Mouse (Mus musculus) midbrain, embryonic 11.5 days (tissue): ENCODE results near the gene Ctse. TPM values are rescaled to one million over a fixed set of nuclear protein-coding genes. Genes with fewer than 3 reads are reported as not detected.

Experiments used
- ATAC-seq: fragments of 200-750 bp; cut with Nextera tagmentation; 2 replicates; pipeline ENCODE4 v1.8.0; 2017; ENCODE audit warnings: moderate TSS enrichment, moderate library complexity; ENCODE audit not compliant: low FRiP score
- DNase-seq: peaks from one replicate; pipeline ENCODE4 v3.0.0; 2015; ENCODE audit warnings: low spot score; ENCODE audit errors: missing footprints
- H3K27ac ChIP-seq: fragments of 300-500 bp; sonication (generic); 2 replicates; pipeline ENCODE4 v1.5.1; 2014; ENCODE audit warnings: low read depth, low read length
- H3K27me3 ChIP-seq: fragments of 300-500 bp; sonication (generic); 2 replicates; pipeline ENCODE4 v1.6.1; 2014; ENCODE audit warnings: mild to moderate bottlenecking, low read length, moderate library complexity, mixed read lengths; ENCODE audit not compliant: control insufficient read depth, insufficient read depth
- H3K36me3 ChIP-seq: fragments of 300-500 bp; sonication (generic); 2 replicates; pipeline ENCODE4 v1.6.1; 2014; ENCODE audit warnings: mild to moderate bottlenecking, low read length, moderate library complexity, mixed read lengths; ENCODE audit not compliant: control insufficient read depth, insufficient read depth
- H3K4me1 ChIP-seq: fragments of 300-500 bp; sonication (generic); 2 replicates; pipeline ENCODE4 v1.6.1; 2014; ENCODE audit warnings: low read length; ENCODE audit not compliant: control insufficient read depth, insufficient read depth
- H3K4me2 ChIP-seq: fragments of 300-500 bp; sonication (generic); 2 replicates; pipeline ENCODE4 v1.6.1; 2014; ENCODE audit warnings: mild to moderate bottlenecking, moderate library complexity
- H3K4me3 ChIP-seq: fragments of 300-500 bp; sonication (generic); 2 replicates; pipeline ENCODE4 v1.5.1; 2014; ENCODE audit warnings: low read depth, low read length
- H3K9ac ChIP-seq: fragments of 300-500 bp; sonication (generic); 2 replicates; pipeline ENCODE4 v1.6.1; 2014; ENCODE audit warnings: low read length
- H3K9me3 ChIP-seq: fragments of 300-500 bp; sonication (generic); 2 replicates; pipeline ENCODE4 v1.6.1; 2016; ENCODE audit warnings: low read length; ENCODE audit not compliant: control insufficient read depth
- WGBS: fragments of 180-500 bp; shearing (Covaris S2); extraction: QIAGEN DNeasy Blood & Tissue Kit; methylation state at CpG from one replicate; pipeline ENCODE4 v1.1.7; 2014; 5-methylcytosine and 5-hydroxymethylcytosine counted together
- polyA plus RNA-seq: library from polyadenylated mRNA; unstranded; fragments of >200 nt; fragmentation: Nextera tagmentation; extraction: Ambion mirVana; gene quantifications from 2 replicates; pipeline ENCODE4 v1.2.1, GENCODE M21; 2014

The Ctse gene
- polyA plus RNA-seq = 0.12 and 0.31 TPM in 2 replicates

DNA sequence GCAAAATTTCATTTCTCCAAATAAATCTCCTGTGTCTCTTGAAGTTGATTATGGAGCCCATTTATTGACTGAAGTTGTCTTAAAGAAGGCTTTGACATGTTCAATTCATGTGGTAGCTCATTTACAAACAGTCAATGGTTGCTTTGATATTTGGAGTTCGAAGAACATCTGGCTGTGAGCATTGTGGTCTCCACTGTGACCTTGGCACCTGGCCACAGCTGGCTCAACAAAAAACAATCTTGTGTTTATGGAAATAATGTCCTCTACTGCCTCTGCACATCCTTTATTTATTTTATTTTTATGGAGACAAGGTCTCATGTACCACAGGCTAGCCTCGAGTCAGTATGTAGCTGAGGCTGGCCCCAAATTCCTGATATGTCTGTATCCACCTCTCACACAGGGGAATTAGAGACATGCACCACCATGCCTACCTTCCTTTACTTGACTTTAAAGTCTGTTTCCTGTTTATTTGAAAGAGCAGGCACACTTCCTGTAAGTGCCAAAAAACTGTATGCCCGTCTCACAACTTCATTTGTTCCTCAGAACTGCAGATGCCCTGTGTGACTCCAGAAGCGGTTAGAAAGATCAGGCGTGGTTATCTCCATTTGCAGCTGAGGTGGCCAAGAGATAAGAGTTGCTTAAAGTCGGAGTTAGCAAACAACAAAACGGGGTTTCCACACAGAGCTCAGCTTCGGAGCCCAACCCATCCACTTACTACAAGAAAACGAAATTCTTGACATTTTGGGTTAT, at the start of gene Ctse:
TSS of gene Ctse (plus strand) at position 516 of the 750 bp plus-strand sequence.
- Histone ChIP-seq H3K27ac (no peak within 1 kb of the TSS), H3K9me3 (no peaks in the 10 kb centered on the region), H3K4me3 (no peak within 1 kb of the TSS), H3K36me3 (no peaks in the 10 kb centered on the region), H3K27me3 (no peaks in the 10 kb centered on the region), H3K4me2 (no peak within 1 kb of the TSS), H3K4me1 (no peaks in the 10 kb centered on the region), H3K9ac (no peak within 1 kb of the TSS)
- WGBS = 83% methylated on average over 9 of the region's 9 CpGs
- ATAC-seq (no peak), DNase-seq (no peak)

DNA sequence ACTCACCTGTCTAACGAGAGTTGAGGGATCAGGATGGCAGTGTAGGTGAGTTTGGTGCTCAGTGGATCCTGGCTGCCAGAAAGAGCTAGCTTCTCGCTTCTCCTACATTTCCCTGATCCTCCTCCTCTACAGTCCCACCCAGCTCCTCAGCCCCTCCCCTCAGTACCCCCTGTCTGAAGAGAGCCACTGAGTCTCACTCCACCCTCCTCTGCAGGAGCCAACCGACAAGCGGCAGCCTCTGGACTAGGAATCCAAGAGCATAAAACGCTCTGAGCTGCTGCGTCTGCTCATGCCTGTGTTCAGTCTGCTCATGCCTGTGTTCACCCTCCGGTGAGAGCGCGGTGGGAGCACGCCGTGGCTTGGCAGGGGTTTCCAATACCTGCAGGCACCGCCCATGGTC, 39.2 kb upstream of the Ctse start, which contains the start of gene Avpr1b:
TSS of gene Avpr1b (plus strand) at position 335 of the 400 bp plus-strand sequence.
- WGBS = 48% methylated on average over 12 of the region's 12 CpGs
- Histone ChIP-seq H3K4me2 (no peak within 1 kb of the TSS), H3K36me3 (no peaks in the 10 kb centered on the region), H3K27ac (no peak within 1 kb of the TSS), H3K4me3 (no peak within 1 kb of the TSS), H3K27me3 (no peaks in the 10 kb centered on the region), H3K4me1 (no peaks in the 10 kb centered on the region), H3K9ac (no peak within 1 kb of the TSS), H3K9me3 (no peaks in the 10 kb centered on the region)
- DNase-seq (no peak), ATAC-seq (no peak)

DNA sequence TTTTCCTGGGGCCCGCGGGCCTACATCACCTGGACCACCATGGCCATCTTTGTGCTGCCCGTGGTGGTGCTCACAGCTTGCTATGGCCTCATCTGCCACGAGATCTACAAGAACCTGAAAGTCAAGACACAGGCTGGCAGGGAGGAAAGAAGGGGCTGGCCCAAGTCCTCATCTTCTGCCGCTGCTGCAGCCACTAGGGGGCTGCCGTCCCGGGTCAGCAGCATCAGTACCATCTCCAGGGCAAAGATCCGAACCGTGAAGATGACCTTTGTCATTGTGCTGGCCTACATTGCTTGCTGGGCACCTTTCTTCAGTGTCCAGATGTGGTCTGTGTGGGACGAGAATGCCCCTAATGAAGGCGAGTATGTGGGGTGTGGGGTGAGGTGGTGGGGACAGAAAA, 37.8 kb upstream of the Ctse start:
- DNase-seq = no peak
- no peak overlapping the region for H3K4me2 ChIP-seq
- H3K27ac ChIP-seq = no peak overlapping the region
- no peaks in the 10 kb centered on the region for H3K4me1 ChIP-seq
- whole genome bisulfite sequencing = 38% methylated on average over 11 of the region's 11 CpGs
- no peak for ATAC-seq
- H3K27me3 ChIP-seq = no peaks in the 10 kb centered on the region
- H3K4me3 ChIP-seq = no peak overlapping the region
- no peak overlapping the region for H3K9ac ChIP-seq
- H3K36me3 ChIP-seq = no peaks in the 10 kb centered on the region
- no peaks in the 10 kb centered on the region for H3K9me3 ChIP-seq

DNA sequence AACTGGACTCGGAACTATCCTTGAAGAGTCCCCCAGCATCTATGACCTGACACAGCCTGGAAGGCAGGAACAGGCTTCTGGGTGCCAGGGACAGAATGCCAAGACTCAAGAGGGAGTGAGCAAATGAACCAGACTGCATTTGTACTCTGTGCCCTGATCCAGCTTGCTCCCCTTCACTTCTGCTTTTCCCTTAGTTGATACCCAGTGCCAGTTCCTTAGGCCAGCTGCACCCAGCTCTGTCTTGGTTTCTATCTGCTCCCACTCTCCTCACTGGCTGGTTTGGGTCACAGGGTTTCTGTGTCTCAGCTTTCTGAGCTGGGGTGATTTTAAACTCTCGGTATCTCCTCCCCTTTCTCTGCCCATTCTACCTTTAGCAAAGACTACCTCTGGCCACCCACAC, 31.4 kb upstream of the Ctse start:
- no peak overlapping the region for H3K4me2 ChIP-seq
- ATAC-seq (no peak), DNase-seq (no peak)
- no peaks in the 10 kb centered on the region for H3K4me1 ChIP-seq
- 89% methylated on average over 2 of the region's 2 CpGs for WGBS
- H3K9me3 ChIP-seq = no peaks in the 10 kb centered on the region
- H3K9ac ChIP-seq = no peak overlapping the region
- H3K27ac ChIP-seq = no peak overlapping the region
- no peak overlapping the region for H3K4me3 ChIP-seq
- H3K36me3 ChIP-seq = no peaks in the 10 kb centered on the region
- H3K27me3 ChIP-seq = no peaks in the 10 kb centered on the region

DNA sequence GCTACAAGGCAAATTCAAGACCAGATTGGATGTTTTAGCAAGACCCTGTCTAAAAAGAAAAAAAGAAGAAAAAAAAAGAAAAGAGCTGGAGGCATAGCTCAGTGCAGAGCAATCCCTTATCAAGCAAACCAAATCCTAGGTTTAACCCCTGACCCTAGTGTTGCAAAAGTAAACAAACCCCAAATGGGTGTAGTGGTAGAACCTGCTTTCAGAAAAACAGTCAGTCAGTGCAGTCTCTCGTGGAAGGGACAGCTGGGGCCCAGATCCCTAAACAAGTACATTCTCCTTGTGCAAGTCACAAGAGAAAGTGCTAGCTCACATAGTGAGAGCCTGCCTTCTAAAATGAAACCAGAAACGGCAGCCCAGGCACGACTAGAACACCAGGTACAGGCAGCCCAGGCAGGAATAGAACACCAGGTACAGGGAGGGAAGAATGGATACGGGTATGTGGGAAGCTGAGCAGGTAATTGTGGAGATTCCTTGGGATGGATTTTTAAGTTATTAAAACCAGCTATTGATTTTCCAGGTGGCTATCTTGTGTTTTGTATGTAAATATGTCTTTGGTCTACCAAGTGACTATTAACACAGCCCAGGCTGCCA, 25.4 kb upstream of the Ctse start:
- Histone ChIP-seq H3K9me3 (no peaks in the 10 kb centered on the region), H3K9ac (no peak overlapping the region), H3K4me1 (no peaks in the 10 kb centered on the region), H3K4me3 (no peak overlapping the region), H3K4me2 (no peak overlapping the region), H3K36me3 (no peaks in the 10 kb centered on the region), H3K27me3 (no peaks in the 10 kb centered on the region), H3K27ac (no peak overlapping the region)
- 60% methylated on average over 4 of the region's 4 CpGs for WGBS
- DNase-seq (no peak), ATAC-seq (no peak)

DNA sequence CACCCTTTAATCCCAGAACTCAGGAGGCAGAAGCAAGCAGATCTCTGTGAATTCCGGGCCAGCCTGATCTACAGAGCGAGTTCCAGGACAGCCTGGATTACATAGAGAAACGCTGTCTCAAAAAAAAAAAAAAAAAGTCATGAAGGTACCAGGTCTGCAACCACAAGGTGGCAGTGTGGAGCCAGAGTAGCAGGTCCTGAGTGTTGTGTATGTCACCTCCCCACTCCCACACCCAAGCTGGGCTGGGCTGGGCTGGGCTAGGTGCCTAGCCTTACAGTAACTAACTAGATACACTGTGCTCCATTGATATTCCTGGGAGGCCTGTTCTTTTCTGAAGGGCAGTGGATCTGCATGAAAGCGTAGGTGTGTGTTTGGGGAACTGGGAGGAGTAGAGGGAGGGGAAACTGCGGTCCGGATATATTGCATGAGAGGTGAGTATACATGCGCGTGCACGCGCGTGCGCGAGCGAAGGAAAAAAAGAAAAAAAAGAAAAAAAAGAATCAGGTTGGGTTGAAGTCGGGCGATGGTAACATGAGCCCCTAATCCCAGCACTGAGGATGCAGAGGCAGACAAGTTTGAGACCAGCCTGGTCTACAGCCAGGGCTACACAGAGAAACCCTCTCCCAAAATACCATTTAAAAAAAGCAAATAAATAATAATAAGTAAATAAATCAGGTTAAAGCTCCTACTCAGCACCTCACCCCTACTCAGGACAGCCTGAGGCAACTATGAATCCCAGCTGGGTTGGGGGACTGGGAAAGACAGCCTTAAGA, 24.6 kb upstream of the Ctse start:
- no peaks in the 10 kb centered on the region for H3K9me3 ChIP-seq
- DNase-seq (peak; percentile 94), ATAC-seq (peak; percentile 71)
- H3K9ac ChIP-seq = no peak overlapping the region
- H3K4me1 ChIP-seq = no peaks in the 10 kb centered on the region
- H3K27ac ChIP-seq = no peak overlapping the region
- H3K4me2 ChIP-seq = no peak overlapping the region
- H3K36me3 ChIP-seq = no peaks in the 10 kb centered on the region
- WGBS = 84% methylated on average over 16 of the region's 16 CpGs
- no peak overlapping the region for H3K4me3 ChIP-seq
- no peaks in the 10 kb centered on the region for H3K27me3 ChIP-seq

DNA sequence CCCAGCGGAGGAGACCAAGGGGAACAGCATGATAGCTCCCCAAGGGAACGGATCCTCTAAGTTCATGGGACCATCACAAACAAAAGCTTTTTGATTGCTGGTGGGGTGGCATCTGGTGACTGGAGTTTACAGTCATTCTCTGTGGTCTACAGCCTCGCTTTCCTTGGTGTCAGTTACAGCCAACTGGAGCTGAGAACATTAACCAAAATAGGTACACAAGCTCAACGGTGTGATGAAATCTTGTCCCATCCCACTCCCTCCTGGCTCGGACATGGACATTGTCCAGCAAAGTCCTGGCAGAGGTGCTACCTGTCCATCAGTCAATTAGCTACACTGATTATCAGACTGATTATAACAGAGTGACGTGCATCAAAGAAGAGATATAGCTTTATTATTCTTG, 23.5 kb upstream of the Ctse start:
- Histone ChIP-seq H3K27ac (no peak overlapping the region), H3K4me3 (no peak overlapping the region), H3K4me1 (no peaks in the 10 kb centered on the region), H3K4me2 (no peak overlapping the region), H3K27me3 (no peaks in the 10 kb centered on the region), H3K9ac (no peak overlapping the region), H3K36me3 (no peaks in the 10 kb centered on the region), H3K9me3 (no peaks in the 10 kb centered on the region)
- 81% methylated on average over 6 of the region's 6 CpGs for WGBS
- ATAC-seq (no peak), DNase-seq (no peak)

DNA sequence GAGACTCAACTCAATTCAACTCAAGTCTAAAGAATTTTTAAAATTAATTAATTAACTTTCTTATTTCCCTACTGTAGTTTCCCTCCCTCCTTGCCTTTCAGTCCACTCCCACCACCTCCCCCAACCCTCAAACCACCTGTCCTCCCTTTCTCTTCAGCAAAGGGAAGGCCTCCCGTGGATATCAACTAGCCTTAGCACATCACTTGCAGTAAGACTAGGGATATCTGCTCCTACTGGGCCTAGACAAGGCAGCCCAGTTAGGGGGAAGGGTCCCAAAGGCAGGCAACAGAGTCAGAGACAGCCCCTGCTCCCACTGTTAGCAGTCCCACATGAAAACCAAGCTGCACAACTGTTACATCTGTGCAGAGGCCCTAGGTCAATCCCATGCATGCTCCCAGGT, 22.0 kb upstream of the Ctse start:
- Histone ChIP-seq H3K4me1 (no peaks in the 10 kb centered on the region), H3K27me3 (no peaks in the 10 kb centered on the region), H3K27ac (no peak overlapping the region), H3K4me2 (no peak overlapping the region), H3K9me3 (no peaks in the 10 kb centered on the region), H3K36me3 (no peaks in the 10 kb centered on the region), H3K4me3 (no peak overlapping the region), H3K9ac (no peak overlapping the region)
- DNase-seq (no peak), ATAC-seq (no peak)
- 67% methylated on average over 1 of the region's 1 CpGs for WGBS
